Mouse (Mus musculus): ENCODE results near the gene 4930470P17Rik. TPM values are rescaled to one million over a fixed set of nuclear protein-coding genes. Genes with fewer than 3 reads are reported as not detected.

The 4930470P17Rik gene
- polyA plus RNA-seq, 1 experiment from 2014 or later, result not detected

GRCm38 (mm10) chr2:170563956-170564855 is 37.6 kb downstream of the 4930470P17Rik start:
- WGBS, result 65% methylated on average over 15 of the region's 15 CpGs
- Histone ChIP-seq H3K9ac (ENCODE audit: low read length) (no peak overlapping the region), H3K27ac (ENCODE audit: low read length) (no peak overlapping the region), H3K4me2 (ENCODE audit: low read depth, low read length) (no peak overlapping the region), H3K27me3 (ENCODE audit: control insufficient read depth, insufficient read depth, low read depth, low read length) (no peaks in the 10 kb centered on the region), H3K36me3 (ENCODE audit: control insufficient read depth, insufficient read depth, low read length) (no peaks in the 10 kb centered on the region), H3K4me1 (replicated peaks; ENCODE audit: control insufficient read depth, insufficient read depth, low read length) (no peaks in the 10 kb centered on the region), H3K4me3 (ENCODE audit: low read length) (no peak overlapping the region), H3K9me3 (ENCODE audit: control insufficient read depth, low read length) (no peaks in the 10 kb centered on the region)
- ATAC-seq (ENCODE audit: low read depth), result no peak

DNA sequence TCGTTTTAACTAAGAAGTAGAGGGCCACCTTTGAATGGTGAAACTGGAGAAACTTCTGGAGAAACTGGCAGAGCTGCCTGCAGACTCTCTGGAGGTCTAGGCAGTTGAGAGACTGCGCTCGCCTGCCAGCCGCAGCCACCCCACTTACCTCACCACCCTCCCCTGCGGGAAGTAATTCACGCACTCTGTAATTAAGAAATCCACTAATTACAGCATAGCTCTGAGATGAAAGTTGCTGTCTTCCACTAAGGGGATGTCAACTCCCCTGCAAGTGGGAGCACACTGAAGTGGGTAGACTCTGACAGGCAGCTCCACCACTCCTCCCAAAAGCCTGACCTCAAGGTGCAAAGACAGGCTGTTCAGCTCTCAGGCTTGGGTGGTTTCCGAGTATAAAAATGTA is 49.7 kb downstream of the 4930470P17Rik start:
- H3K9ac ChIP-seq (ENCODE audit: low read length), result no peak overlapping the region
- H3K27ac ChIP-seq (ENCODE audit: low read length), result no peak overlapping the region
- H3K4me3 ChIP-seq (ENCODE audit: low read length), result no peak overlapping the region
- H3K4me1 ChIP-seq (replicated peaks; ENCODE audit: control insufficient read depth, insufficient read depth, low read length), result peaks cover 8% of the 10 kb centered on the region
- no peaks in the 10 kb centered on the region; the same call in 1 of the 2 replicates for H3K27me3 ChIP-seq (ENCODE audit: control insufficient read depth, insufficient read depth, low read depth, low read length)
- WGBS, result 74% methylated on average over 7 of the region's 7 CpGs
- H3K36me3 ChIP-seq (ENCODE audit: control insufficient read depth, insufficient read depth, low read length), result no peaks in the 10 kb centered on the region
- H3K9me3 ChIP-seq (ENCODE audit: control insufficient read depth, low read length), result no peaks in the 10 kb centered on the region
- no peak overlapping the region for H3K4me2 ChIP-seq (ENCODE audit: low read depth, low read length)
- no peak for ATAC-seq (ENCODE audit: low read depth)

DNA sequence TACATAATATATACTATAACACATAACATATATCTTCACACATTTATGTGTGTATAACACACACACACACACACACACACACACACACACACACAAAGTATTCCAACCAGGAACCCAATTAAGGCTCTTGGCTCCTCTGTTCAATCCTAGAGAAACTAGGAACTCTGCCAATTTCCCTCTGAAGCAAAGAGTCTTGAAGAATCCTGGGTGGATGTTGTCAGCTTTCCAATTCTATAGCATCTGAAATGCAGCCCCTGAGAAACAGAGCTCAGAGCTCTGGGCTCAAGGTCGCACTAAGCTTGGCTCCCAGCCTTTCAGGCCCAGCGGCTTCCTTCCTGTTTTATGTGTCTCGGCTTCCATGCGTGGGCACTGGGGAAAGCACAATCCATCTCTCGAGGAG is 51.6 kb downstream of the 4930470P17Rik start:
- peak overlapping the region; percentile 38; the same call in 1 of the 2 replicates for H3K27ac ChIP-seq (ENCODE audit: low read length)
- peak; percentile 90 for ATAC-seq (ENCODE audit: low read depth)
- no peaks in the 10 kb centered on the region; the same call in 1 of the 2 replicates for H3K27me3 ChIP-seq (ENCODE audit: control insufficient read depth, insufficient read depth, low read depth, low read length)
- 23% methylated on average over 5 of the region's 5 CpGs for WGBS
- H3K4me1 ChIP-seq (replicated peaks; ENCODE audit: control insufficient read depth, insufficient read depth, low read length), result peaks cover 8% of the 10 kb centered on the region
- no peaks in the 10 kb centered on the region for H3K36me3 ChIP-seq (ENCODE audit: control insufficient read depth, insufficient read depth, low read length)
- no peaks in the 10 kb centered on the region for H3K9me3 ChIP-seq (ENCODE audit: control insufficient read depth, low read length)
- H3K9ac ChIP-seq (ENCODE audit: low read length), result no peak overlapping the region
- H3K4me2 ChIP-seq (ENCODE audit: low read depth, low read length), result no peak overlapping the region
- H3K4me3 ChIP-seq (ENCODE audit: low read length), result no peak overlapping the region

DNA sequence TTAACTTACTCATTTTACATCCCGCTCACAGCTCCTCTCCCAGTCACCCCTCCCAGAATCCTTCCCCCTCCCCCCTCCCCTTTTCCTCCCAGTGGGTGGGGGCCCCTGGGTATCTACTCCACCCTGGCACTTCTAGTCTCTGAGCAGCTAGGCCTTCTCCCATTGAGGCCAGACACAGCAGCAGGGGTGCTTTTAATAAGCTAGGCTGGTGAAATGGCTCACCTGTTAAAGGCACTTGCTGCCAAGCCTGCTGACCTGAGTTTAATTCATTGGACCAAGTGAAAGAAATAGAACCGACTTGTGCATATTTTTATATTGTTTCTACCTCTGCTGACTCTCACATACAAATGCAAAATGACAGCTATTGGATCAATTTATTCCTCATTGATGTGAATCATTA is 52.7 kb downstream of the 4930470P17Rik start:
- Histone ChIP-seq H3K9ac (ENCODE audit: low read length) (no peak overlapping the region), H3K27me3 (ENCODE audit: control insufficient read depth, insufficient read depth, low read depth, low read length) (no peaks in the 10 kb centered on the region), H3K4me3 (ENCODE audit: low read length) (no peak overlapping the region), H3K9me3 (ENCODE audit: control insufficient read depth, low read length) (no peaks in the 10 kb centered on the region), H3K27ac (ENCODE audit: low read length) (no peak overlapping the region), H3K4me2 (ENCODE audit: low read depth, low read length) (no peak overlapping the region), H3K4me1 (replicated peaks; ENCODE audit: control insufficient read depth, insufficient read depth, low read length) (peaks cover 8% of the 10 kb centered on the region), H3K36me3 (ENCODE audit: control insufficient read depth, insufficient read depth, low read length) (no peaks in the 10 kb centered on the region)
- no peak for ATAC-seq (ENCODE audit: low read depth)
- WGBS, result 87% methylated on average over 2 of the region's 2 CpGs

DNA sequence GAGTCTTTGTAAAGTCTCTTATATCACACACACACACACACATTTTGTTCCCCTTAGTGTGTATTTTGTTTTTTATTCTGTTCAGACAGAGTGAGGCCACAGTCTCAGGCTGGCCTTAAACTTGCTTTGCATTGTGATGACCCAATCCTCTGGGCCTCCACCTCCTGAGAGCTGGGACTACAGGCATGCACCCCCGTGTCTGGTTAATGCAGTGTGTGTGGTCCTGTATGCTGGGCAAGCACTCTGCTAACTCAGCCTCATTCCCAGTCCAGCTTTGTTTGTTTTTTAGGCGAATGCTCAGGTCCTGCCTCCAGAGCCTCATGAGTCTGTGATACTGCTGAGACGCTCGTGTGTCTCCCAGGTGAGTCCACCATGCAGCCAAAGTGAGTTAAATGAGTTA is 53.8 kb downstream of the 4930470P17Rik start:
- WGBS, result 32% methylated on average over 4 of the region's 4 CpGs
- no peak for ATAC-seq (ENCODE audit: low read depth)
- Histone ChIP-seq H3K4me1 (replicated peaks; ENCODE audit: control insufficient read depth, insufficient read depth, low read length) (peaks cover 8% of the 10 kb centered on the region), H3K36me3 (ENCODE audit: control insufficient read depth, insufficient read depth, low read length) (no peaks in the 10 kb centered on the region), H3K27me3 (ENCODE audit: control insufficient read depth, insufficient read depth, low read depth, low read length) (no peaks in the 10 kb centered on the region), H3K9me3 (ENCODE audit: control insufficient read depth, low read length) (no peaks in the 10 kb centered on the region), H3K4me3 (ENCODE audit: low read length) (no peak overlapping the region), H3K4me2 (ENCODE audit: low read depth, low read length) (no peak overlapping the region), H3K27ac (ENCODE audit: low read length) (no peak overlapping the region), H3K9ac (ENCODE audit: low read length) (no peak overlapping the region)

- ATAC-seq (ENCODE audit: low read depth), result no peak
- no peak overlapping the region for H3K4me3 ChIP-seq (ENCODE audit: low read length)
- no peak overlapping the region for H3K9ac ChIP-seq (ENCODE audit: low read length)
- no peaks in the 10 kb centered on the region for H3K27me3 ChIP-seq (ENCODE audit: control insufficient read depth, insufficient read depth, low read depth, low read length)
- H3K36me3 ChIP-seq (ENCODE audit: control insufficient read depth, insufficient read depth, low read length), result no peaks in the 10 kb centered on the region
- no peak overlapping the region for H3K4me2 ChIP-seq (ENCODE audit: low read depth, low read length)
- H3K9me3 ChIP-seq (ENCODE audit: control insufficient read depth, low read length), result no peaks in the 10 kb centered on the region
- no peak overlapping the region for H3K27ac ChIP-seq (ENCODE audit: low read length)
- 42% methylated on average over 6 of the region's 6 CpGs for WGBS
- peaks cover 8% of the 10 kb centered on the region for H3K4me1 ChIP-seq (replicated peaks; ENCODE audit: control insufficient read depth, insufficient read depth, low read length)
These were observed 54.3 kb downstream of the 4930470P17Rik start for GRCm38 (mm10) chr2:170547526-170547925.

DNA sequence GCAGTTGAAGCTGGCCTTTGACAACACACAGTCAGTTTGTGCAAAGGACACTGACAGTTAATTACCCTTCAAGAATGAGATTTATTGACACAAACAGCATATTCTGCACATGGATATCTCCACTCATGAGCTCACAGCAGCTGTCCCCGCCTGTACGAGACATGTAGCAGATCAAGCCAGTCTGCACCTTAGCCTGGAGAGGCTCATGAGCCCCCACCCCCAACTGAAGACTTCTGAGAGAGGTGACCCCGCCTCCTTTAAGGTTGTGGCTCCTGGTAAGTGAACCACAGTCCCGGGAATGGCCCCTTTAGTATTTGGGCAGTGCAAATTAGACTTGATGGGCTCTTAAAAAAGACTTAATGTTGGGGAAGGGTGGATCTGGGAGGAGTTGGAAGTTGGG is 56.1 kb downstream of the 4930470P17Rik start:
- Histone ChIP-seq H3K27me3 (ENCODE audit: control insufficient read depth, insufficient read depth, low read depth, low read length) (no peaks in the 10 kb centered on the region), H3K9me3 (ENCODE audit: control insufficient read depth, low read length) (no peaks in the 10 kb centered on the region), H3K4me2 (ENCODE audit: low read depth, low read length) (no peak overlapping the region), H3K27ac (ENCODE audit: low read length) (no peak overlapping the region), H3K36me3 (ENCODE audit: control insufficient read depth, insufficient read depth, low read length) (no peaks in the 10 kb centered on the region), H3K9ac (ENCODE audit: low read length) (no peak overlapping the region), H3K4me1 (replicated peaks; ENCODE audit: control insufficient read depth, insufficient read depth, low read length) (peaks cover 4% of the 10 kb centered on the region), H3K4me3 (ENCODE audit: low read length) (no peak overlapping the region)
- no peak for ATAC-seq (ENCODE audit: low read depth)
- 36% methylated on average over 4 of the region's 4 CpGs for WGBS

- no peak for ATAC-seq (ENCODE audit: low read depth)
- 73% methylated on average over 7 of the region's 7 CpGs for WGBS
- H3K4me1 ChIP-seq (replicated peaks; ENCODE audit: control insufficient read depth, insufficient read depth, low read length), result no peaks in the 10 kb centered on the region; the same call in 1 of the 2 replicates
- H3K27ac ChIP-seq (ENCODE audit: low read length), result no peak overlapping the region
- no peak overlapping the region for H3K9ac ChIP-seq (ENCODE audit: low read length)
- H3K36me3 ChIP-seq (ENCODE audit: control insufficient read depth, insufficient read depth, low read length), result no peaks in the 10 kb centered on the region
- no peak overlapping the region for H3K4me3 ChIP-seq (ENCODE audit: low read length)
- no peaks in the 10 kb centered on the region for H3K27me3 ChIP-seq (ENCODE audit: control insufficient read depth, insufficient read depth, low read depth, low read length)
- H3K9me3 ChIP-seq (ENCODE audit: control insufficient read depth, low read length), result no peaks in the 10 kb centered on the region
- no peak overlapping the region for H3K4me2 ChIP-seq (ENCODE audit: low read depth, low read length)
These were observed 56.9 kb downstream of the 4930470P17Rik start for GRCm38 (mm10) chr2:170544950-170545349.

GRCm38 (mm10) chr2:170544159-170544558 is 57.7 kb downstream of the 4930470P17Rik start:
- no peaks in the 10 kb centered on the region; the same call in 1 of the 2 replicates for H3K4me1 ChIP-seq (replicated peaks; ENCODE audit: control insufficient read depth, insufficient read depth, low read length)
- H3K36me3 ChIP-seq (ENCODE audit: control insufficient read depth, insufficient read depth, low read length), result no peaks in the 10 kb centered on the region
- ATAC-seq (ENCODE audit: low read depth), result no peak
- no peak overlapping the region for H3K27ac ChIP-seq (ENCODE audit: low read length)
- no peak overlapping the region for H3K4me2 ChIP-seq (ENCODE audit: low read depth, low read length)
- H3K4me3 ChIP-seq (ENCODE audit: low read length), result no peak overlapping the region
- WGBS, result 72% methylated on average over 3 of the region's 3 CpGs
- no peaks in the 10 kb centered on the region for H3K27me3 ChIP-seq (ENCODE audit: control insufficient read depth, insufficient read depth, low read depth, low read length)
- H3K9ac ChIP-seq (ENCODE audit: low read length), result no peak overlapping the region
- no peaks in the 10 kb centered on the region for H3K9me3 ChIP-seq (ENCODE audit: control insufficient read depth, low read length)
